Mouse (Mus musculus) T-helper 2 cell (primary cell): Measurements from ENCODE around the gene Atp5d.

Source experiments
- in situ Hi-C: fragments of 300-600 bp; cut with MboI, MseI; formaldehyde crosslinking; loops from one replicate; pipeline ENCODE4 v1.15.1; 2025; ENCODE audit warnings: high pct_unique_total_duplicates

Atp5d gene

GRCm38 (mm10) chr10:80177441-80178279 lies 39.2 kb downstream of the Atp5d start:
- in situ Hi-C loops = loop anchor here (5.0 kb wide), 1 partner anchor 70 kb away; the partner anchor contains the start of gene Ndufs7

- in situ Hi-C loops = loop anchor here (5.0 kb wide), 1 partner anchor 68 kb away; the partner anchor contains the start of gene Ndufs7
Measured at GRCm38 (mm10) chr10:80179068-80180051, 40.9 kb downstream of the Atp5d start, which contains the start of gene Efna2. TSS of gene Efna2 (plus strand) at chr10:80179482.

- in situ Hi-C loops = no loop called here
Measured at GRCm38 (mm10) chr10:80180288-80180687, 41.9 kb downstream of the Atp5d start.

GRCm38 (mm10) chr10:80180823-80181222 lies 42.4 kb downstream of the Atp5d start:
- in situ Hi-C loops = no loop called here

- in situ Hi-C loops = no loop called here
Measured at GRCm38 (mm10) chr10:80182547-80182946, 44.1 kb downstream of the Atp5d start.

- in situ Hi-C loops = no loop called here
Measured at GRCm38 (mm10) chr10:80186649-80187048, 48.2 kb downstream of the Atp5d start.

GRCm38 (mm10) chr10:80187739-80188138 lies 49.3 kb downstream of the Atp5d start:
- in situ Hi-C loops = no loop called here

GRCm38 (mm10) chr10:80188453-80189024 lies 50.1 kb downstream of the Atp5d start:
- in situ Hi-C loops = no loop called here

GRCm38 (mm10) chr10:80189999-80190398 lies 51.6 kb downstream of the Atp5d start:
- in situ Hi-C loops = no loop called here

- in situ Hi-C loops = no loop called here
Measured at GRCm38 (mm10) chr10:80190491-80191051, 52.1 kb downstream of the Atp5d start.

- in situ Hi-C loops = no loop called here
Measured at GRCm38 (mm10) chr10:80193976-80194375, 55.5 kb downstream of the Atp5d start.

GRCm38 (mm10) chr10:80194441-80194840 lies 56.0 kb downstream of the Atp5d start:
- in situ Hi-C loops = no loop called here
